Mouse (Mus musculus) neural tube, embryonic 14.5 days (tissue): ENCODE measurements around the gene Enox1. TPM values are rescaled to one million over a fixed set of nuclear protein-coding genes. Genes with fewer than 3 reads are reported as not detected.

ENCODE experiments used
- ATAC-seq: fragments of 200-750 bp; cut with Nextera tagmentation; 2 replicates; pipeline ENCODE4 v1.8.0; 2017; ENCODE audit warnings: low read depth, mild to moderate bottlenecking, moderate TSS enrichment, moderate library complexity
- H3K27ac ChIP-seq: fragments of 300-500 bp; sonication (generic); 2 replicates; pipeline ENCODE4 v1.5.1; 2014; ENCODE audit warnings: low read depth, mild to moderate bottlenecking, control low read depth, low read length, moderate library complexity, mixed read lengths
- H3K27me3 ChIP-seq: fragments of 300-500 bp; sonication (generic); 2 replicates; pipeline ENCODE4 v1.6.1; 2014; ENCODE audit warnings: low read length; ENCODE audit not compliant: control insufficient read depth, insufficient read depth
- H3K36me3 ChIP-seq: fragments of 300-500 bp; sonication (generic); 2 replicates; pipeline ENCODE4 v1.6.1; 2014; ENCODE audit warnings: low read length, mixed read lengths; ENCODE audit not compliant: control insufficient read depth, insufficient read depth
- H3K4me1 ChIP-seq: fragments of 300-500 bp; sonication (generic); 2 replicates; pipeline ENCODE4 v1.6.1; 2014; ENCODE audit warnings: low read length; ENCODE audit not compliant: control insufficient read depth, insufficient read depth
- H3K4me2 ChIP-seq: fragments of 300-500 bp; sonication (generic); 2 replicates; pipeline ENCODE4 v1.6.1; 2014; ENCODE audit warnings: mild to moderate bottlenecking, low read depth, low read length, control low read depth
- H3K4me3 ChIP-seq: fragments of 300-500 bp; sonication (generic); 2 replicates; pipeline ENCODE4 v1.5.1; 2014; ENCODE audit warnings: low read depth, low read length, control low read depth, mixed read lengths
- H3K9ac ChIP-seq: fragments of 300-500 bp; sonication (generic); replicated peaks from 2 replicates; pipeline ENCODE4 v1.6.1; 2014; ENCODE audit warnings: low read depth, mild to moderate bottlenecking, control low read depth, low read length, mixed read lengths
- H3K9me3 ChIP-seq: fragments of 300-500 bp; sonication (generic); 2 replicates; pipeline ENCODE4 v1.6.1; 2016; ENCODE audit warnings: low read length; ENCODE audit not compliant: control insufficient read depth
- WGBS: fragments of 180-500 bp; shearing (Covaris S2); extraction: QIAGEN DNeasy Blood & Tissue Kit; methylation state at CpG from one replicate; pipeline ENCODE4 v1.1.7; 2014; 5-methylcytosine and 5-hydroxymethylcytosine counted together
- polyA plus RNA-seq: library from polyadenylated mRNA; unstranded; fragments of >200 nt; fragmentation: Nextera tagmentation; extraction: Ambion mirVana; gene quantifications from 2 replicates; pipeline ENCODE4 v1.2.1, GENCODE M21; 2014

The Enox1 gene
- polyA plus RNA-seq, 1 experiment from 2014 or later: 36.2 TPM

DNA sequence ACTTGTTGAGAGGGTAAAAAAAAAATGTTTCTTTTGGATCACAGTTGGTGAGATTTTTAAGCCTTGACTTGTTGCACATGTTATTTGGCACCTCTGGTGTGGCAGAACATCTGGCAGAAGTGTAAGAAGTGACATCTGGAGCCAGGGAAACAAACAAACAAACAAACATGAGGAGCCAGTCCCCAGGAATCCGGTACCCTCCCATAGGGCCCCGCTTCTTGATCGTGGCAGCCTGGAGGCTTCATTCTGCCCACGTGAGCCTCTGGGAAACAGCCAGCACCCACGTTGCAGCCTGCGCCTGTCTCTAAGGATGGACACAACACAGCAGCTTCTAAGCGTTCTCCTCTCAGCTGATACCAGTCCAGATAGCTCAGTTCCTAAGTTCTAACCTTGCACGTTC lies 211.8 kb downstream of the Enox1 start:
- Histone ChIP-seq H3K4me2 (no peak overlapping the region), H3K4me3 (no peak overlapping the region), H3K4me1 (no peaks in the 10 kb centered on the region; the same call in 1 of the 2 replicates), H3K27me3 (no peaks in the 10 kb centered on the region), H3K9me3 (no peaks in the 10 kb centered on the region), H3K9ac (no peak overlapping the region), H3K27ac (no peak overlapping the region), H3K36me3 (no peaks in the 10 kb centered on the region)
- no peak for ATAC-seq
- WGBS: 78% methylated on average over 8 of the region's 8 CpGs

DNA sequence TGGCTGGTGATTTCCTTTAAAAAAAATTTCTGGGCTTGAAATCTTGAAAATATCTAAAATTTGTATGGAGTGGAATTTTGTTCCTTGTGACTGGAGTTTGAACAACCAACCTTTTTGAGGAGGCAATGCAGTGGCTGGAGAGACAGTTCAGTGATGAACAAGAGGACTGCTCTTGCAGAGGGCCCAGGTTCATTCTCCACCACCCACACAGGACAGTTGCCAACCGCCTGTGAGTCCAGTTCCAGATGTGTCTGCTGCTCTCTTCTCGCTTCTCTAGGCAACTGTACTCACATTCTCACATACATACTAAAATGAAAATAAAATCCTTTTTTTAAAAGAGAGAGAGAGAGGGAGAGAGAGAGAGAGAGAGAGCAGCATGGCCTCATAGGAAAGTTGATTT lies 212.5 kb downstream of the Enox1 start:
- Histone ChIP-seq H3K36me3 (no peaks in the 10 kb centered on the region), H3K27me3 (no peaks in the 10 kb centered on the region), H3K4me2 (no peak overlapping the region), H3K4me1 (no peaks in the 10 kb centered on the region; the same call in 1 of the 2 replicates), H3K9me3 (no peaks in the 10 kb centered on the region), H3K27ac (no peak overlapping the region), H3K9ac (no peak overlapping the region), H3K4me3 (no peak overlapping the region)
- 83% methylated on average over 2 of the region's 2 CpGs for WGBS
- no peak for ATAC-seq

DNA sequence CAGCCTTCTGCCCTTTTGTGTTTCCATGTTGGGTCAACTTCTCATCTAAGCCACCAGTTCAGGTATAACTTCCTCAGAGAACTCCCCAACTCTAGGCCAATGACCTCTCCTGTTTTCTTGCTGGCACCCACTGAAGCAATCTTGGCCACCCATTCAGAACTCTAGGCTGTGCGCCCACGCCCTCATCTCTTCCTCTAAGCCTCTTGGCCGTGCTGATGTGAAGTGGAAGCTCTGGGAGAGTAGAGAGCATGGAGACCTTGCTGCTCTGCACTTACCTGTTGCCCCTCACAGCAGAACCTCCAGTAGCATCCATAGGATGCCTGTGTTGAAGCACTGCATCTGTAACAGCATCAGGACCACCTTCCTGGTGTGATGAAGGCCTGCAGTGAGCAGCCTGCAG lies 214.0 kb downstream of the Enox1 start:
- Histone ChIP-seq H3K9me3 (no peaks in the 10 kb centered on the region), H3K36me3 (no peaks in the 10 kb centered on the region), H3K4me3 (no peak overlapping the region), H3K27ac (no peak overlapping the region), H3K9ac (no peak overlapping the region), H3K4me1 (peaks cover under 1% of the 10 kb centered on the region; the same call in 1 of the 2 replicates), H3K27me3 (no peaks in the 10 kb centered on the region), H3K4me2 (no peak overlapping the region)
- no peak for ATAC-seq
- 82% methylated on average over 3 of the region's 3 CpGs for WGBS

DNA sequence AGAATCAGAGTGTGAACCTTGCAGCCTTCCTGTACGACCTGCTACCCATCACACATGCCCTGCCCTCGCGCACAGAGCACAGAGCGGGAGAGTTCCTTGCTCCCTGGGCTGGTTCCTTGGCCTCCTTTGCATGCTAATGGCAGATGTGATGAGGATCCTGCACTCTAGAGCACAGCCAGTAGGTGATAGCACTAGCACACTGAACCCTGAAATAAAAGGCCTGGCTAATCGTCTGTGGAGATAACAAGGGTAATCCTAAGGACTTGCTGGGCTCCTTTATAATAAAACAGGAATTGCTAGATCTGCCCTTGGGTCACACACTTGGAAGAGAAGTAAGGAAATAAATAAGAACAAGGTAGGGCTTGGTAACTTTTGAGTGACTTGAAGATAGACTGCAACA lies 215.4 kb downstream of the Enox1 start:
- Histone ChIP-seq H3K9ac (no peak overlapping the region), H3K27ac (no peak overlapping the region), H3K4me1 (peaks cover 11% of the 10 kb centered on the region), H3K9me3 (no peaks in the 10 kb centered on the region), H3K4me2 (no peak overlapping the region), H3K36me3 (no peaks in the 10 kb centered on the region), H3K4me3 (no peak overlapping the region), H3K27me3 (no peaks in the 10 kb centered on the region)
- WGBS: 72% methylated on average over 5 of the region's 5 CpGs
- no peak for ATAC-seq

DNA sequence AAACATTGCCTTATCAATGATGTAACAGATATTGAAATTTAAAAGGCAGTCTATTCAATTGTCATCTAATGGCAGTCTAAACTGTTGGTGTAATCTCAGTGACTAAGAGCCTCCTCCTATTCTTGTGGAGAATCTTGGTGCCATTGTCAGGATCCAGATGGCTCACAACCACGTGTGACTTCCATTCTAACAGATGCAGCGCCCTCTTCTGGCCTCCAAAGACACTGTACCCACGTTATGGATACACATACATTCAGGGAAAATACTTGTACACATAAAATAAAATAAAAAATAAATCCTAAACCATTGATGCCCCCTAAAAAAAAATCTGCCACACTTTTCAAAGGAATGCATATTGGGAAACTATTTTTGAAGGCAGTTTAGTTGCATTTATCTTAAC lies 216.6 kb downstream of the Enox1 start:
- ATAC-seq: no peak
- whole genome bisulfite sequencing: 67% methylated on average over 3 of the region's 3 CpGs

DNA sequence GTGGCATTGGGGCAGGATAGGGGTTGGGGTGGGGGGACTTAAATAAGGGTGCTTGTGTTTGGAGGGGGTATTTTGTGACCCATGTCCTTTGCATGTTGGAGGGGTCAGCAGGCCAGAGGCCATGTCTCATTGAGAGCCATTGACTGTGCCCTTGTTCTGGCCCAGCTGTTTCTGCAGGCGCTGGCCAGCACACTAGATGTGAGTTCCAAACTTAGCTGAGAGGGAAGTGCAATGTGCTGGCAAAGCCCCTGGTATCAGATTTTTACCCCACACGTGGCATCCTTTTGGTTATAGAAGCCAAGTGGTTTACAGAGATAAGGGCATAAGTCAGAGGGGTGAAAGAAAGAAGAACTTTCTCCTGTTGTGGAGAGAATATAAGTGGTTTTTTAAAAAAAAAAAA lies 218.5 kb downstream of the Enox1 start:
- 61% methylated on average over 2 of the region's 2 CpGs for WGBS
- Histone ChIP-seq H3K4me3 (no peak overlapping the region), H3K9me3 (no peaks in the 10 kb centered on the region), H3K36me3 (no peaks in the 10 kb centered on the region), H3K27ac (no peak overlapping the region), H3K4me2 (no peak overlapping the region), H3K4me1 (peaks cover 20% of the 10 kb centered on the region), H3K9ac (no peak overlapping the region), H3K27me3 (no peaks in the 10 kb centered on the region)
- ATAC-seq: no peak

More for the DNA sequence above, 216.6 kb downstream of the Enox1 start:
- no peaks in the 10 kb centered on the region for H3K27me3 ChIP-seq
- H3K4me1 ChIP-seq: peaks cover 20% of the 10 kb centered on the region
- no peak overlapping the region for H3K4me3 ChIP-seq
- no peak overlapping the region for H3K27ac ChIP-seq
- H3K9me3 ChIP-seq: no peaks in the 10 kb centered on the region
- no peak overlapping the region for H3K4me2 ChIP-seq
- H3K36me3 ChIP-seq: no peaks in the 10 kb centered on the region
- no peak overlapping the region for H3K9ac ChIP-seq

DNA sequence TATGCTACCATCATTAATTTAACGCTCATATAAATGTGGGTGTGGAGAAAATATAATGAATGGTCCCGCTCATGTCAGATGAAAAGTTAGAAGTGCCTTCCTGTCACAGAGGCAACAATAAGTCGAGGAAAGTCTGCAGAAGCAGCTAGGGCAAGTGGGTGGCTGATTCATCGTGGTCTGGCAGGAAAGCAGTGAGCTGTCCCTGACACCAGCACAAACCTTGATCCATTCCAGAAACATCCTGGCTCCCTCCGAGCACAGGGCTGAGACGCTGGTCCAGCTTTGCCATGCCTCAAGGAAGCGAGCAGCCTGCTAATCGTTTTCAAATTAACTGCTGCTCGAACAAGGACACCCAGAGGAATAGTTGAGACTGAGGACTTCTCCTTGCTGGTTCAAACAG lies 219.1 kb downstream of the Enox1 start:
- 44% methylated on average over 9 of the region's 9 CpGs for WGBS
- no peaks in the 10 kb centered on the region for H3K27me3 ChIP-seq
- peaks cover 20% of the 10 kb centered on the region for H3K4me1 ChIP-seq
- ATAC-seq: no peak
- H3K9me3 ChIP-seq: no peaks in the 10 kb centered on the region
- no peak overlapping the region for H3K9ac ChIP-seq
- H3K4me3 ChIP-seq: no peak overlapping the region
- no peak overlapping the region for H3K27ac ChIP-seq
- H3K36me3 ChIP-seq: no peaks in the 10 kb centered on the region
- H3K4me2 ChIP-seq: no peak overlapping the region

DNA sequence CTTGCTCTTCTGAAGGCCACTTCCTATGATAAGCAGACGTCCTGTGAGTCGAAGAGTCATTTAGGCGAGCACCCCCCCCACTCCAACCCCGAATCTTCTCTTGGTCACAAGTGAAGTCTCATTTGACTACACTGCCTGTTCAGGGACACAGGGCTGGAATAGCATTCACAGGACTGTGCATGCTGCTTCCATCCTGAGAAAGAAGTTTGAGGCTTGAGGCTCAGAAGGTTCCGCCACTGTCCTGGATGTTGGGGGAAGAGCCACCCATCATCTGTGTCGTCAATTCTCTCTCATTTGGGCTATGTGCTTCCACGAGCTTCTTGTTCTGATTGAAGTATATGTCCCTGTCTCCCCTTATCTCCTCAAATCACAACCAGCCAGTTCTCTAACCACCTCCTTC lies 220.2 kb downstream of the Enox1 start:
- Histone ChIP-seq H3K4me2 (no peak overlapping the region), H3K4me1 (peaks cover 20% of the 10 kb centered on the region), H3K36me3 (no peaks in the 10 kb centered on the region), H3K4me3 (no peak overlapping the region), H3K27me3 (no peaks in the 10 kb centered on the region), H3K9me3 (no peaks in the 10 kb centered on the region), H3K9ac (no peak overlapping the region), H3K27ac (no peak overlapping the region)
- WGBS: 82% methylated on average over 7 of the region's 7 CpGs
- no peak for ATAC-seq

DNA sequence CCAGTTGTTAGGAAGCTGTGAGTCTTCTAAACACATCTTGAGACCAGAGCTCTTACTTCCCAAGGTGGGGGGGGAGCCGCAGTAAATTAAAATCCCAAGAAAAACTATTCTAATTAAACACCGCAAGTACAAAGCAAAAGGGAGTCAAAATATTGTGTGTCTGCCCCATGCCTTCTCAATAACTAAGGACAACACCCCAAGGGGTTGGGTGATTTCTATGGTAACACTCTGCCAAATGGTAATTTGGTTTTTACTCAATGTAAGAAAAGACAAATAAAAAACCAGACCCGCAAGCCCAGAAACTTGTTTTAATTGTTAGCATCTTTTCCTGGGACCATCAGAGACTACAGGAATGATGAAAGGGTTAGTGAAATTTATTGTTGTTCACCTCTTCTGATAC lies 220.9 kb downstream of the Enox1 start:
- H3K36me3 ChIP-seq: no peaks in the 10 kb centered on the region
- WGBS: 36% methylated on average over 3 of the region's 3 CpGs
- no peak overlapping the region for H3K9ac ChIP-seq
- ATAC-seq: no peak
- peaks cover 20% of the 10 kb centered on the region for H3K4me1 ChIP-seq
- no peak overlapping the region; the same call in 1 of the 2 replicates for H3K4me2 ChIP-seq
- no peak overlapping the region for H3K4me3 ChIP-seq
- H3K27ac ChIP-seq: no peak overlapping the region
- H3K9me3 ChIP-seq: no peaks in the 10 kb centered on the region
- H3K27me3 ChIP-seq: no peaks in the 10 kb centered on the region

DNA sequence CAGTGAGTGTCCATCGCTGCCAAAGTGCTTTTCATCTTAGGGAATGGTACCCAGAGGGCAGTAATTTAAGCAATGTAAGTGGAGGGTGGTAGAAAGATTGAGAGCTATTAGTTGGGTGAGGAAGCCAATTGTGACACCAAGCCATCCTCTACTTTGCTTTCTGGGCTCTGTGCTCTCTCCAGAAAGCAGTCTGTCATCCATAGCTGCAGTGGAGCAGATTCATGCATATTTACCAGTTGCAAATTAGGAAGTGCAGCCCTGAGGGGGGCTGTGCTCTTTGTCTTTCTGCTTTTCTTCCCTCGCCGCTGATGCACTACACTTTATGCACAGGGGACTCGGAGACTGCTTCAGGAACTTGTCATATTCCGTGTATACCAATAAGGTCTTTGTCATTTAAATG lies 221.3 kb downstream of the Enox1 start:
- Histone ChIP-seq H3K27ac (no peak overlapping the region), H3K36me3 (no peaks in the 10 kb centered on the region), H3K27me3 (no peaks in the 10 kb centered on the region), H3K9me3 (no peaks in the 10 kb centered on the region), H3K4me1 (peaks cover 20% of the 10 kb centered on the region), H3K4me3 (no peak overlapping the region), H3K9ac (no peak overlapping the region), H3K4me2 (peak overlapping the region; percentile 5; the same call in 1 of the 2 replicates)
- ATAC-seq: peak; percentile 58; the same call in 1 of the 2 replicates
- 8% methylated on average over 5 of the region's 5 CpGs for WGBS
